Mouse (Mus musculus) kidney, adult 9 months (tissue): ENCODE data around the gene Pak1.
A peak's percentile ranks its signal among the peaks of the same experiment; 100 is the strongest.

Experiments
- DNase-seq: peaks from one replicate; pipeline ENCODE4 v3.0.0; 2022

Pak1 gene

DNA sequence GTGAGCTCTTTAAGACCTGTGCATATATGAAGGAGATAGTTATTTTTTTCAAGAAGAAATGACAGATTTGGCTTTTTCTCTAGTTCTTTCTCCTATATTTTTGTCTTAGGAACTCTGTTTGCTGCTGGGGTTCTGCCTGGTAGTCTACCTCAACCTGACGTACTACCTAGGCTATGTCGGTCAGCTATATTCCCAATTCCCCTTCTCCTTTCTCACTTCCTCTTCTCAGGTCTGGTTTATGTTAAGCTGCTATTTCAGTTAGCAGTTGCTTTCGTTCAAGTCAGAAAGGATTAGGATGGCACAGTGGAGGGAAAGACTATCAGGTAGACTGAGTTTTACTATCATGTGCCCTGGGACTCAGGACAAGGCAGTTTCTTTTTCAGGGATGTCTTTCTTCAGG lies 75.2 kb downstream of the Pak1 start:
- no peak for DNase-seq

DNA sequence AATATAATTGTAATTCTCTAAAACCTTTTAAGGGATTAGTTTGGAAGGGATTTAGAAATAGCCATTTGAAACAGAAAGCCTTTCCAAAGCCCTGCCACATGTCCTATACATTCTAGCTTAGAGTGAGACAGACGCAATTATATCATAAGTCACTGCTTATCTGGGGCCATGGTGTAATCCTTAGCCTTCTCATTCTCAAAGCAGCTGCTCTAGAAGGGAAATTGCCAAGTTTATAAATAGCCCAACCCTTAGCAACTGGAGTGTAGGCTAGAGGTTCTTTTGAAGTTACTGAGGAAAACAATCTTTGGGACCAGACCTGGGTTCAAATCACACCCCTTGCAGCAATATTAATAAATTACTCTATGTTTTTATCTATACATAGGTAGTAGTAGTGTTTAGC lies 76.2 kb downstream of the Pak1 start:
- no peak for DNase-seq

DNA sequence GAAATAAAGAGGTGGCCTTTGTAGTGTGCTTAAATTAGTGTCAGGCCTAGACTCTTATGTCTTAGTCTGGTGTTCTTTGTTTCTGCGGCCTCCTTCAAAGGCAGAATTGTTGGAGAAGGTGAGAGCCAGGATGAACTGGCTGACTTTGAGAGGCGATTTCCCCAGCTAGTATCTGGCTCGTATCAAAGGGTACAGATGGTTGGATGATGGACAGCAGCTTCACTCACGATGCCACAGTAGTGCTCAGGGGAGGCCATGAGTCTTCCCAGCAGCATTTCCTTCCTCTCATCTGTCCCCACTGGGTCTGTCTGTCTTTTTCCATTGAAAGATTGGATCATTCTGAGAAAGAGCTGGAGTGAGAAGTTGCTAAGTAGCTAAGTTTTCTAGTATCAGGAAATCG lies 79.5 kb downstream of the Pak1 start:
- no peak for DNase-seq

DNA sequence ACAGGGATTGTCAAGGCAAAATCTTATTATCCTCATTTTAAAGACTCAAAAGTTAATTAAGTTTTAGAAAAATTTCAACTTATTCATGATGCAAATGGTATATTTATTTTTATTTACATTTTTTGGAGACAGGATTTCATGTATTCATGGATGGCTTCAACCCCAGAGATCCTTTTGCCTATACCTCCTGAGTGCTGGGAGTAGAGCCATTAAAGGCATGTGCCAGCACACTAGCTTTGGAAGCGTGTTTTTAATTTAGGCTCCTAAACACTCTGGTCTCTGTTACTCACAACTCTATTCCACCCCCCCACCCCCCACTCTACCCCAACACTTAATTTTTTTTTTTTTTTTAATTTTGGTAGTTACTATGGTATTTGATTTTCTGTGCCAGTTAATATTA lies 80.4 kb downstream of the Pak1 start:
- DNase-seq: no peak

DNA sequence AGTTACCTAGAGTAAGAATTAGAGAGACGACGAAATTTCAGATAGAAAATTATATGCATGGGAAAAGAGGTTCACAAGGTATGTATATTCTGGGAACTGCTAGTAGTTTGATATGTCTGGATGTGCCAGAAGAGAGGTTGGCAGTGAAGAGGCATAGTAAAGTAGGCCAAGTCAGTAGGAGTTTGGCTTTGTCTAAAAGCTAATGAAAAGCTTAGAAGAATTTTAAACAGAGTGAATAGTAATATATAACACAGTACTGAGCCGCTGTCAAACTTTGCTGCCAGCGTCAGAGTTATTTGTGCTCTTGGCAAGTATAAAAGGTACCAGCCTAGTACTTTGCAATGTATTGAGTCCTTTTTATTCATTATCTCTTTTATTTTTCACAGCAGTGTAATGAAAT lies 84.1 kb downstream of the Pak1 start:
- DNase-seq: peak; percentile 22

DNA sequence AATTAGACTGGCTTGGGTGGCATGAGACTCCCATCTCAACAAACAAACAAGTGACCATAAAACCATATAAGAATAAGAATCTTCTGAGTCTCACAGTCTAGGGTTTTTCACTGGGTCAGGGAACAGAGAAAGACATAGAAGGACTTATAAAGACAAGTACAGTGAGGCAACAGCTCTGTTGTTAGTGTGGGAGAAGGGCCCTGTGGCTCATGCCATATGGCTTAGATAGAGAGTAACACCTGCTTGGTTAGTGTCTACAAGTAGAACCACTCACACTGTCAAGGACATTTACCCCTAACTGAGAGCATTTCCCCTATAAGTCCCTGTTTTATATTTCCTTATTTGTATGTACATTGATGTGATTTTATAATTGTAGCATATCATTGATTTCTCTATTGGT lies 85.0 kb downstream of the Pak1 start:
- no peak for DNase-seq

DNA sequence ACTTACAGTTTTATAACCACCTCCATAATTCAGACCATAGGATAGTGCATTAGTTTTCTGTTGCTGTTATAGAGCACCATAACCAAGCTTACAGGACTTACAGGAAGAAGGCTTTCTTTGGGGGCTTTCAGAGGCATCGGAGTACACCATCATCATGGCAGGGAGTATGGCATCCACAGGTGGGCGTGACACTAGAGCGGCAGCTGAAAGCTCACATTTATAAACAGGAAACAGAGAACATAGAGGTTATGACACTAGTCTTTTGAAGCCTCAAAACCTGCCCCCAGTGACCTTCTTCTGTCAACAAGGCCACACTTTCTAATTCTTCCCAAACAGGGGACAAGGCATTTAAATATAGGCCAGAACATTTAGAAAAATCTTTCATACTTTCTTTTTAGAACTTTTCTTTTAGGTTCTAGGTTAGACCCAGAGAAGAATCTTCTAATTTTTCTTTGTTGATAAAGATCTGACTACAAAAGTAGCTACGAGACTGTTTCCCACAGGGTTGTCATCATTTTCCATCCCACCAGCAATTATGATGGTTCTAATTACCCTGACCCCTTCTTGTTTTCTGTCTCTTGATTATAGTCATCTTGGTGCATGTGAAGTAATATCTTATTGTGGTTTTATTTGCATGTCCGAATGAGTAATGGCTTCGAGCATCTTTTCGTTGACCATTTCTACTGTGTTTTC lies 89.7 kb downstream of the Pak1 start:
- no peak for DNase-seq

DNA sequence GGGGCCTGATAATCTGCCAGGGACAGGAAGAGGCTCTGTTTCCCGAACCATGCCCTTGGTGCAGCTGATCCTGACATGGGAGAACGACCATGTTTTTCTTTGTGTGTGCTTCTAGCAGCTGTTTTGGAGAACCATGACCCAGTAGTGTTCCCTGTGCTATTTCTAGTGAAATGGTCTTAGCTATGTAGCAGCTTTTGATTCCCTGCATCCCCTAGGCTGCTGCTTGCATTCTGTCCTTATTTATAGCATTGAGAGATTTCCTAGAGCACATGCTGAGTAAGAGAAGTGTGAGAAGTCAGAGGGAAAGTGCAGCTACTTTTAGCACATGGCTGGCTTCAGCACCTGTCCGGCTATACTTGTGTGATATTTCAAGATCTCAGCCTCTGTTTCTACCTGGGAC lies 123.3 kb downstream of the Pak1 start:
- DNase-seq: no peak

DNA sequence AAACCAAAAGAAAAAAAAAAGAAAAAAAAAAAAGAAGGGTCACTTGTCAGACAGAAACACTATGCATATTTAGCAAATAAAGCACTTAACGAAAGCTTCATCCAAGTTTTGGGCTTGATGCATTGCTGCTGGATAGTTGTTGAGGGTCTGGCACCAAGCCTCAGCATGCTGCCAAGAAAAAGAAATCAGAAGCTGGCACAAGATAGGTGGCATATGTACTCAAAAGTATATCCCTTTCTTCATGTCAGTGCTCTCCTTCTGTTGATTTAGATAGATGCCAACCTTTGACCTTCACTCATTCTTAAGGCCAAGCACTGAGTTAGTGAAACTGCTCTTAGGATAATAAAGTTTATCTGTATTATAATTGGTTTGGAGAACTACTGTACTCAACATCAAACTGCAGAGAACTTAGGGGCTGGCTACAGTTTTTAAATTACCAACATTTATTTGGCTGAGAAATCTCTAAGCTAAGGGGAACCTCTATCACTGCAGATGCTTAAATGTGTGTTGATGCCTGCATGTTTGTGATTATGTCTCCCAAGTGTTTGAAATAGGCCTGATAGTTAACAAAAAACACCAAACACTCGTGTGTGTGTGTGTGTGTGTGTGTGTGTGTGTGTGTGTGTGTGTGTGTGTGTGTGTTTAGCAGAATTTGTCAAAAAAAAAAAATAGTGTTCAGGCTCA lies 126.6 kb downstream of the Pak1 start:
- no peak for DNase-seq

DNA sequence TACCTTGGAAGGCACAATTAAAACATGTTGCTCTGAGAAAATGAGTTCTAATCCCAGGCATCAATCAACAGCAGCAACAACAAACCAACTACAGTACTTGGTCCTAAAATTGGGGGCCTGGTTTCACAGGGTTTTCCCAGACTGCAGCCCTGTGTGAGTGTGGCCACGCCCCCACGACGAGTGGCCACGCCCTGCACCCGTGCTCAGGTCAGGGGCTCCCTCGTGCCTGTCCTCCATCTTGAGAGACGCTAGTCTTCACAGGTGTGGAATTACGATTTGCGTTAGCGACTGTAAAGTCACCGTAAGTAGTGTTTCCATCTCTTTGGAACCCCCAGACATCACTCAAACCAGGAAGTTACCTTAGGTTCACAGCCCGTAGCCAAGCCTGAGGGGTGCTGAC lies 131.4 kb downstream of the Pak1 start, which contains the start of gene Gdpd4:
Gene Gdpd4, plus strand, starts transcription at position 214 of the 400 bp plus-strand sequence.
- DNase-seq: no peak

DNA sequence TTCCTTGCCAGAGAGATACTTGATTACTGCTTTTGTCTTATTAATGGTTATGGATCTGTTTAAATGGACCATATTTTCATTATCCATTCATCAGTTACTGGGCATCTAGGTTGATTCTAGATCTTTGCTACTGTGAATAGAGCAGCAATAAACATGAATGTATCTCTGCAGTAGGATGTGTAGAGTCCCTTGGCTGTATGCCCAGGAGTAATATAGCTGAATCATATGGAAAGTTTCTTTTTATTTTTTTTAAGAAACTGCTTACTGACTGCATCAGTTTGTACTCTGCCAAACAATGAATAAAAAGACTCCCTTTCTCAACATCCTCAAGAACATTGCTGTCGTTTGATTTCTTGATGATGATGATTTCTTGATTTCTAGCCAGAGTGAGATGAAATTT lies 137.5 kb downstream of the Pak1 start:
- DNase-seq: no peak

DNA sequence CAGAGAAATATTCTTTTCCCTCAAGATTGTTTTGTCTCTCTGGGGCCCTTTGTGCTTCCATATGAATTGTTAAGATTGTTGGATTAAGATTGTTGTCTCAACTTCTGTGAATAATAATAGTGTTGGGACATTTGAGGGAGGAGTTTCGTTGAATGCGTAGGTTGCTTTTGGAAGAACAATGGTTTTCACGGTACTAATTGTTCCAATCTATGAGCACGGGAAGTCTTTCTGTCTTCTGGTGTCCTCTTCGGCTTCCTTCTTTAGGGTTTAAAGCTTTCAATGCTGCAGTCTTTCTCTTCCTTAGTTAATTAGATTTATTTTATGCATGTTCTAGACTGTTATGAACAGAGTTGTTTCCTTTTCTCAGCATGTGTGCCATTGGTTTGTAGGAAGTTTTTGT lies 138.6 kb downstream of the Pak1 start:
- no peak for DNase-seq

DNA sequence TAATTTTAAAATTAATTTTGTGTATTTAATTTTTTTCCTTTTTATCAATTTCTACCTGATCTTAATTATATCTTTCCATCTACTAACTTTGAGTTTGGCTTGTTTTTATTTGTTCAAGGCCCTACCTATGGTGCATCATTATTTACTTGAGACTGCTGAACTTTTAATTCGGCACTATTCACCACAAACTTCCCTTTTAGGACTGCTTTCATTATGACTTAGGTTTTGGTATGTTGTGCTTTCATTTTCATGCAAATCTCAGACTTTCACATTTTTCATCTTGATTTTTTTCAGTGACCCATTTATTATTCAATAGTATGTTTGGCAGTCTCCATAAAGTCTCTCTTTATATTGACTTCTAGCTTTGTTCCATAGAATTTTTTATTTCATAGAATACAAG lies 156.1 kb downstream of the Pak1 start:
- DNase-seq: no peak
